Mouse (Mus musculus) kidney, postnatal 0 days (tissue): ENCODE results near the gene Ctnnbip1. TPM values are rescaled to one million over a fixed set of nuclear protein-coding genes. Genes with fewer than 3 reads are reported as not detected.
A peak's percentile ranks its signal among the peaks of the same experiment; 100 is the strongest.

Source experiments
- ATAC-seq: fragments of 200-750 bp; cut with Nextera tagmentation; replicated peaks from 2 replicates; pipeline ENCODE4 v1.8.0; 2017; ENCODE audit warnings: low read depth, moderate number of reproducible peaks, moderate TSS enrichment, moderate library complexity; ENCODE audit not compliant: low FRiP score
- DNase-seq: peaks from one replicate; pipeline ENCODE4 v3.0.0-alpha.2; 2016; ENCODE audit warnings: low spot score
- H3K27ac ChIP-seq: fragments of 300-500 bp; sonication (generic); 2 replicates; pipeline ENCODE4 v1.5.1; 2014; ENCODE audit warnings: mild to moderate bottlenecking
- H3K27me3 ChIP-seq: fragments of 300-500 bp; sonication (generic); 2 replicates; pipeline ENCODE4 v1.6.1; 2014; ENCODE audit warnings: low read length, mixed read lengths; ENCODE audit not compliant: insufficient read depth
- H3K36me3 ChIP-seq: fragments of 300-500 bp; sonication (generic); 2 replicates; pipeline ENCODE4 v1.6.1; 2014; ENCODE audit warnings: low read length, mixed read lengths; ENCODE audit not compliant: insufficient read depth
- H3K4me1 ChIP-seq: fragments of 300-500 bp; sonication (generic); replicated peaks from 2 replicates; pipeline ENCODE4 v1.6.1; 2014; ENCODE audit warnings: antibody characterized with exemption, low read length, mixed read lengths; ENCODE audit not compliant: insufficient read depth
- H3K4me2 ChIP-seq: fragments of 300-500 bp; sonication (generic); 2 replicates; pipeline ENCODE4 v1.6.1; 2014; ENCODE audit warnings: mild to moderate bottlenecking, low read length, moderate library complexity, mixed read lengths
- H3K4me3 ChIP-seq: fragments of 300-500 bp; sonication (generic); replicated peaks from 2 replicates; pipeline ENCODE4 v1.5.1; 2014; ENCODE audit warnings: low read depth, low read length
- H3K9ac ChIP-seq: fragments of 300-500 bp; sonication (generic); 2 replicates; pipeline ENCODE4 v1.6.1; 2014; ENCODE audit warnings: low read depth, low read length
- H3K9me3 ChIP-seq: fragments of 300-500 bp; sonication (generic); replicated peaks from 2 replicates; pipeline ENCODE4 v1.6.1; 2016; ENCODE audit warnings: low read length, inconsistent platforms, mixed read lengths
- CTCF ChIP-seq: IDR thresholded peaks from 2 replicates; pipeline ENCODE4 v1.5.1; 2016; ENCODE audit warnings: antibody characterized with exemption, low read depth, mild to moderate bottlenecking, moderate library complexity
- WGBS: fragments of 180-500 bp; shearing (Covaris S2); extraction: QIAGEN DNeasy Blood & Tissue Kit; methylation state at CpG from one replicate; pipeline ENCODE4 v1.1.7; 2014; 5-methylcytosine and 5-hydroxymethylcytosine counted together
- polyA plus RNA-seq: library from polyadenylated mRNA; unstranded; fragments of >200 nt; fragmentation: Nextera tagmentation; extraction: Ambion mirVana; gene quantifications from 2 replicates; pipeline ENCODE4 v1.2.1, GENCODE M21; 2015

The Ctnnbip1 gene
- polyA plus RNA-seq, 1 experiment from 2014 or later: 63.3 TPM

- no peak for TF ChIP-seq CTCF
- H3K27ac ChIP-seq: no peak overlapping the region
- H3K4me3 ChIP-seq: no peak overlapping the region
- H3K4me1 ChIP-seq: no peaks in the 10 kb centered on the region
- ATAC-seq: no peak
- no peak overlapping the region for H3K9ac ChIP-seq
- H3K27me3 ChIP-seq: no peaks in the 10 kb centered on the region
- H3K9me3 ChIP-seq: no peaks in the 10 kb centered on the region
- no peaks in the 10 kb centered on the region for H3K36me3 ChIP-seq
- no peak for DNase-seq
- H3K4me2 ChIP-seq: no peak overlapping the region
- 84% methylated on average over 7 of the region's 7 CpGs for WGBS
These were observed 6.0 kb upstream of the Ctnnbip1 start for GRCm38 (mm10) chr4:149512072-149512471.

GRCm38 (mm10) chr4:149515706-149516105 is 2.3 kb upstream of the Ctnnbip1 start:
- no peak overlapping the region for H3K4me3 ChIP-seq
- no peak for ATAC-seq
- no peak overlapping the region for H3K4me2 ChIP-seq
- no peaks in the 10 kb centered on the region for H3K9me3 ChIP-seq
- H3K27me3 ChIP-seq: no peaks in the 10 kb centered on the region
- TF ChIP-seq CTCF: no peak
- DNase-seq: no peak
- no peak overlapping the region for H3K27ac ChIP-seq
- H3K4me1 ChIP-seq: peaks cover 7% of the 10 kb centered on the region; the same call in 1 of the 2 replicates
- no peaks in the 10 kb centered on the region for H3K36me3 ChIP-seq
- no peak overlapping the region for H3K9ac ChIP-seq
- 91% methylated on average over 5 of the region's 5 CpGs for WGBS

GRCm38 (mm10) chr4:149518351-149519220 is 550 bp downstream of the Ctnnbip1 start:
- ATAC-seq: no peak
- no peak for TF ChIP-seq CTCF

GRCm38 (mm10) chr4:149521258-149521657 is 3.2 kb downstream of the Ctnnbip1 start:
- no peak for TF ChIP-seq CTCF
- 51% methylated on average over 10 of the region's 10 CpGs for WGBS

More at GRCm38 (mm10) chr4:149518351-149519220, 550 bp downstream of the Ctnnbip1 start:
- peaks cover 7% of the 10 kb centered on the region; the same call in 1 of the 2 replicates for H3K4me1 ChIP-seq
- peak overlapping the region; percentile 83 for H3K4me3 ChIP-seq
- H3K27ac ChIP-seq: peak overlapping the region; percentile 82
- no peaks in the 10 kb centered on the region for H3K9me3 ChIP-seq
- H3K36me3 ChIP-seq: no peaks in the 10 kb centered on the region
- DNase-seq: peak; percentile 12
- H3K4me2 ChIP-seq: peak overlapping the region; percentile 92
- WGBS: 5% methylated on average over 31 of the region's 52 CpGs
- H3K27me3 ChIP-seq: no peaks in the 10 kb centered on the region
- peak overlapping the region; percentile 95 for H3K9ac ChIP-seq

GRCm38 (mm10) chr4:149523961-149524360 is 5.9 kb downstream of the Ctnnbip1 start:
- no peak for TF ChIP-seq CTCF
- Histone ChIP-seq H3K27ac (no peak overlapping the region), H3K4me1 (peaks cover 19% of the 10 kb centered on the region), H3K9ac (no peak overlapping the region), H3K36me3 (no peaks in the 10 kb centered on the region), H3K4me3 (no peak overlapping the region), H3K9me3 (no peaks in the 10 kb centered on the region), H3K4me2 (no peak overlapping the region), H3K27me3 (no peaks in the 10 kb centered on the region)
- DNase-seq: no peak
- ATAC-seq: no peak
- WGBS: 90% methylated on average over 6 of the region's 6 CpGs

More at GRCm38 (mm10) chr4:149521258-149521657, 3.2 kb downstream of the Ctnnbip1 start:
- H3K4me2 ChIP-seq: no peak overlapping the region
- H3K4me3 ChIP-seq: no peak overlapping the region
- H3K9ac ChIP-seq: no peak overlapping the region
- ATAC-seq: no peak
- no peak overlapping the region for H3K27ac ChIP-seq
- DNase-seq: no peak
- no peaks in the 10 kb centered on the region for H3K27me3 ChIP-seq
- no peaks in the 10 kb centered on the region for H3K36me3 ChIP-seq
- H3K4me1 ChIP-seq: peaks cover 13% of the 10 kb centered on the region
- H3K9me3 ChIP-seq: no peaks in the 10 kb centered on the region

- Histone ChIP-seq H3K4me3 (no peak overlapping the region), H3K9ac (no peak overlapping the region), H3K36me3 (no peaks in the 10 kb centered on the region), H3K4me1 (peaks cover 18% of the 10 kb centered on the region), H3K9me3 (no peaks in the 10 kb centered on the region), H3K4me2 (no peak overlapping the region), H3K27me3 (no peaks in the 10 kb centered on the region), H3K27ac (no peak overlapping the region)
- no peak for TF ChIP-seq CTCF
- no peak for DNase-seq
- no peak for ATAC-seq
- WGBS: 84% methylated on average over 4 of the region's 4 CpGs
These were observed 7.1 kb downstream of the Ctnnbip1 start for GRCm38 (mm10) chr4:149525170-149525569.
